Mouse (Mus musculus) liver, adult 2 months (tissue): ENCODE measurements around the gene Fan1.

Experiments
- CTCF ChIP-seq: fragments of 200-500 bp; IDR thresholded peaks from 2 replicates; pipeline ENCODE4 v1.5.1; 2011; ENCODE audit warnings: low read depth, low read length, control low read depth
- POLR2A ChIP-seq: fragments of 200-500 bp; IDR thresholded peaks from 2 replicates; pipeline ENCODE4 v1.6.1; 2011; ENCODE audit warnings: low read length, control low read depth; ENCODE audit not compliant: insufficient read depth; ENCODE audit errors: extremely low read depth

DNA sequence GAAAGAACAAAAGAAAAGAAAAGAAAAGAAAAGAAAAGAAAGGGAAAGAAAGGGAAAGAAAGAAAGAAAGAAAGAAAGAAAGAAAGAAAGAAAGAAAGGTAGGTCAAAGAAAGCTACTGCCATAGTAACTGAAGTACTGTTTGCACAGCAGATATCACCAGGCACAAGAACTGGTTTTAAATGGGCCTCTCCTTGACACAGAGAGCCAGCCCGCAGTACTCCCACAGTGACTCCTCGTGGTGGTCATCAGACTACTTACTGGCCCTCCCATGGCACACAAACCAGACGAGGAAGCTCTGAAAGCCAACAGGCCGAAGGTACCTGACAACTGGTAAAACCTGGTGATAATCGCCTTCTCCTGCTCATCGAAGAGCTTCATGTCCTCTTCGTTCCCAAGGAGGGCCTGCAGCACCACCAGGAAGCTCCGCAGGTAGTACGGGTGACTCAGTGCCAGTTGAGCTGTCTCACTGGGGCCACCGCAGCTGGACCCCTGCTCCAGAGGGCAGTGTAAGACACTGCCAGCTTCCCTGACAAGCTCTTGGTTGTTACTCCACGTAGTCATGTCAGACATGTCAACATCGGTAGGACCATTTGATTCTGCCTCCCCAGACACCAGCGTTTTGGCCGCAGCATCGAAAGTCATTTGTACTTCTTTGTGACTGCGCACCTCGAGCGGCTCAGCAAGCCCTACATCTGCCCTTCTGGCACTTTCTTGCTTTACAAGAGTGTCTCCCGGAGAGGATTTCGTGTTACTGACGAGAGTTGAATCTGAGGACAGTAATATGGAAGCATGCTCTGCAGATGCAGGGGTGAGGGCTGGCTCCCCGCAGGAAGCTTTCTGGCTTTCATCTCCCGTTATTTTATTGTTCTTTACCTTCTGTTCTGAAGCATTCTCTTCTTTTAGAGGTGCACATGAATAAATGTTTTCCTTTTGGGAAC lies 1.7 kb downstream of the Fan1 start:
- TF ChIP-seq CTCF (no peak), POLR2A (no peak)
